Mouse (Mus musculus): ENCODE results near the gene Sema4g.

GRCm38 (mm10) chr19:45040214-45040613 is 51.3 kb downstream of the Sema4g start:
- TF ChIP-seq CTCF (IDR thresholded peaks at IDR 0.05; ENCODE audit: low read depth) (no peak), EP300 (IDR thresholded peaks at IDR 0.05; ENCODE audit: low read depth) (no peak)
